ENCODE assay signal across 23 mouse cellular contexts in genomic region chr2:147067480-147068246, GRCm38 (mm10). TPM values are rescaled to one million over a fixed set of nuclear protein-coding genes. Genes with fewer than 3 reads are reported as not detected.
"Had no signal": no experiment of that assay in that cellular context is flagged by ENCODE, and none has a peak within 500 bp of the region (broad histone marks: within the 10 kb centered on the region; RNA-seq: fewer than 3 reads in every experiment).

No protein-coding gene starts in this region.

- H3K9ac ChIP-seq: limb, embryonic 13.5 days; midbrain, embryonic 15.5 days; neural tube, embryonic 12.5 days had no signal

- H3K27ac ChIP-seq: limb, embryonic 13.5 days; midbrain, embryonic 10.5 days; midbrain, embryonic 15.5 days; neural tube, embryonic 12.5 days had no signal

- H3K4me1 ChIP-seq: limb, embryonic 13.5 days; midbrain, embryonic 15.5 days had no signal

- H3K9me3 ChIP-seq: limb, embryonic 13.5 days; midbrain, embryonic 10.5 days; midbrain, embryonic 15.5 days; neural tube, embryonic 12.5 days had no signal

- H3K4me2 ChIP-seq: limb, embryonic 13.5 days; midbrain, embryonic 15.5 days; neural tube, embryonic 12.5 days had no signal

- H3K27me3 ChIP-seq: limb, embryonic 13.5 days; midbrain, embryonic 15.5 days; neural tube, embryonic 12.5 days had no signal

- DNase-seq: kidney, adult 11 months; kidney, postnatal 10 days; left cerebral cortex, postnatal 4 days; lung, adult 18-20 months; retina, postnatal 1 day; right cerebral cortex, postnatal 4 days; spleen, adult 18-20 months; thymus, adult 18-20 months; thymus, postnatal 14 days had no signal

- H3K4me3 ChIP-seq: limb, embryonic 13.5 days; midbrain, embryonic 10.5 days; midbrain, embryonic 15.5 days; neural tube, embryonic 12.5 days had no signal

- ATAC-seq: midbrain, embryonic 15.5 days had no signal

RNA-seq across cellular contexts. Expression of gene Nkx2-4, which starts 17.6 kb away (rescaled TPM):
- total RNA-seq: layer of hippocampus, adult 8-10 months; layer of hippocampus, postnatal 14 days; left cerebral cortex, adult 18-20 months; left cerebral cortex, postnatal 10 days; left cerebral cortex, postnatal 4 days; monocyte, adult 5-6 weeks; neutrophil, adult 5-6 weeks had no signal
- polyA plus RNA-seq: kidney, embryonic 14.5 days; large intestine, adult 2 months; limb, embryonic 13.5 days; lung, embryonic 16.5 days; neural tube, embryonic 12.5 days; stomach, embryonic 14.5 days had no signal
